Mouse (Mus musculus): ENCODE measurements around the gene Smurf2.

Gene Smurf2

DNA sequence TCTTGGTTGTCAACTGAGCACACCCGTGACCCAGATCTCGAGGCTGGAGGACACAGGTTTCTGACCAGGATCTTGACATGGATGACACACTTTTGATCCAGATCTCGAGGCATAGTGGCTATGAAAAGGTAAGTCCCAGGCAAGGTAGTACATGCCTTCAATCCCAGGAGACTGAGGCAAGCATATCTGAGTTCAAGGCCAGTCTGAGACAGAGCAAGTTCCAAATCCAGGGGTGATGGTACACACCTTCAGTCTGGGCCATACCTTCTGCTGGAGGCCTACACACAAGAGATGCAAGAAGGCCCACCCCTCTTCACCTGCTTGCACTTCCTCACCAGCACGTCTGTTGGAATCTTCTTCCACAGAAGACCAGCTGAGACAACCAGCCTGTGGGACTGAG is 14.8 kb downstream of the Smurf2 start:
- no peak for DNase-seq

GRCm38 (mm10) chr11:106899804-106900203 is 20.7 kb downstream of the Smurf2 start:
- no peak for DNase-seq

GRCm38 (mm10) chr11:106896561-106897168 is 23.9 kb downstream of the Smurf2 start:
- no peak for DNase-seq

DNA sequence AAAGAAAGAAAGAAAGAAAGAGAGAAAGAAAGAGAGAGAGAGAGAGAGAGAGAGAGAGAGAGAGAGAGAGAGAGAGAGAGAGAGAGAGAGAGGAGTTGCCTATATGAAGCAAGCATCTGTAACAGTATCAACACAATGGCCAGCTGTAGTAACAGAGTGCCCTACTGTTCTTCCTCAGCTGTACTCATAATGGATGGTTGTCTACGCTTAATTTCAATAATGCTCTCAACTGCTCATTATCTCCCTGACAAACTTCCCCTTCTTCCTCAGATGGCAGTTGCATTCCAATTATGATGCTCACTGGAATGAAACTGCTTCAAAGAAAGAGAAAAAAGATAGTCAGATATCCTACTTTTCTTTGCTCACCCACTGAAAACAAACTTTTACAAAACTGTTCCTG is 36.9 kb downstream of the Smurf2 start:
- DNase-seq = no peak

DNA sequence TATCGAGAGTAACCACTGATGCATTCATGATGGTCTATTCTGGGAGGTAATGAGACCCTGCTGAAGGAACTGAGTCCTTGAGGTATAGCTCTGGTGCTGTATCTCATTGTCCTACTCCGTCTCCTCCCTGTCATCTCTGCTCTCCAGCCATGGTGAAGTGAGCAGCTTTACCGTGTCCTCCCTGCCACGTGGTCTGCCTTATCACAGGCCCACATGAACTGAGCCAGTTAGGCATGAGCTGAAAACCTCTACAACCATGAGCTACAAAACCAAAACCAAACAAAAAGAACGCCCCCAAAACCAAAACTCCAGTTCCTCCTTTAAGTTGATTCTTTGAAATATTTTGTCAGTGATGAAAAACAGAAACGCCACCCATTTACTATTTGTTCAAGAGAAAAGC is 47.9 kb downstream of the Smurf2 start:
- DNase-seq = no peak

GRCm38 (mm10) chr11:106851438-106851837 is 69.1 kb downstream of the Smurf2 start:
- no peak for DNase-seq

- peak; percentile 48 for DNase-seq
These were observed 78.5 kb downstream of the Smurf2 start for GRCm38 (mm10) chr11:106842002-106842401.

- DNase-seq = no peak
These were observed 92.4 kb downstream of the Smurf2 start for GRCm38 (mm10) chr11:106828079-106828478.

DNA sequence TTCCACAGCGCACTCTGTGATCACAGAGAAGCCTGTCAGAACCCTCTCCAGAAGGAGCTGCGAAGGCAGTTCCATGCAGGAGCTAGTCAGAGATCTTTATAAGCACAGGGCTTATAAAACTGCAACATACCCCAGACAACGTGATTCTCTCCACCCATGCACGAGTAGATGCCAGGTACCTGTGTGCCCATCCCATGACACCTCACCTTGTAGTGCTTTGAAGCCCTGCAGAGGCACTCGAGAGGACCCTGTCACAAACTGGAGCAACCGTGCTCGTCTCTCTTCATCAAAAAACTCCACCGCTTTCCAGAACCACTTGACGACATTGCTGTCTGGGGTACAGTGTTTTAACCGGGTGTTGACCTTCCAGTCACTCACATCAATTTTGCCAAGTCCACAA is 96.1 kb downstream of the Smurf2 start:
- no peak for DNase-seq

DNA sequence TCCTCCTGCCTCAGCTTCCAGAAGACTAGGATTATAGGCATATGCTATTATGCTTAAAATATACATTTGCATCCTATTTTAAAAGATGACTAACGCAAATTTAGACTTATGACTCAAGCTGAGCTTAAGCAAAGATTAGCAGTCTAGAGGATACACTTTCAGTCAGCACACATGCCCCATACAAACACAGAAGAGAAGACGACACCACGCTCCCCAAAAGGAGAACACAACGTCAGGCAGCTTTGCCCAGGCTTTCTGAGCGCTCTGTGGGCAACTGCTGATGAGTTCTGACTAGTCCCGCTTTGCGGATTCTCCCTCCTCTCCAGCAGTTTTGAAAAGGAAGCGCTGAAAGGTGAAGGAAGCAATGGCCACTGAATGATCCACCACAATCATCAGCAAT is 96.8 kb downstream of the Smurf2 start:
- DNase-seq = no peak

DNA sequence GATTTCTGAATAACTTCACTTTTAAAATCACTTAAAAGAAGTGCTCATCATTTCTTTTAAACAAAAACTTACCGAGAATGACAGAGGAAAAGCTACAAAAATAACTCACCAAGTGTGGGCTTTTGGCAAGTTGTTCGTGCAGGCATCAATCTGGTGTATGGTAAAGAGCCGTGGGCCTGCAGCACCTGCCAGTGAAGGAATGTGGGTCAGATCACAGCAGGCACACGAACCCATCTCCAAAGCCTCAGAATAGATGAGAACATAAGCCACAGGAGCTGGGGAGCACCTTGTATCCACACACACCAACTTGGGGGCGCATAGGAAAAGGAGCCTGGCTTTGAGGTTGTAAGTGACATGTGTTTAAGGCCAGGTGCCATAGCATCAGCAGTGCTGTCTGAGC is 97.6 kb downstream of the Smurf2 start:
- DNase-seq = no peak

DNA sequence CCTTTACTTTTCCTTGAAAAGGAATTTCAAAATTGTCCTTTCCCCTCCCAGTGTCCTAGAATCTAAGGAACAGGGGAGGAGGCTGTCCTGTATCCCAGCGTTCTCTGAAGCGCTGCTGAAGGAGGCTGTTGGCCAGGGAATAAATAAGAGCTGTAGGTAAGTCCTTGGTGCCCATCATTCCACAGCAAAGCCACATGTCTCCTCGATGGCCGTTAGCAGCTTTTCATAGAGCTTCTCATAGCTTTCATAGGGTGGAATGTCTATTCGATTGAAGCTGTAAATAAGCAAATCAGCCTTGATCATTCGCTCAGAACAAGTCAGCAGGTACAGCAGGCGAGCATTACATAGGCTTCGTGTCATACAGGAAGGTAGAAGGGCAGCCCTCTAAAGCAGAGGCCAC is 98.0 kb downstream of the Smurf2 start:
- DNase-seq = no peak

GRCm38 (mm10) chr11:106821397-106821796 is 99.1 kb downstream of the Smurf2 start:
- no peak for DNase-seq

GRCm38 (mm10) chr11:106820972-106821371 is 99.5 kb downstream of the Smurf2 start:
- peak; percentile 65 for DNase-seq

- peak; percentile 20 for DNase-seq
These were observed 100.3 kb downstream of the Smurf2 start for GRCm38 (mm10) chr11:106820252-106820651.

- no peak for DNase-seq
These were observed 100.9 kb downstream of the Smurf2 start for GRCm38 (mm10) chr11:106819595-106819994.

DNA sequence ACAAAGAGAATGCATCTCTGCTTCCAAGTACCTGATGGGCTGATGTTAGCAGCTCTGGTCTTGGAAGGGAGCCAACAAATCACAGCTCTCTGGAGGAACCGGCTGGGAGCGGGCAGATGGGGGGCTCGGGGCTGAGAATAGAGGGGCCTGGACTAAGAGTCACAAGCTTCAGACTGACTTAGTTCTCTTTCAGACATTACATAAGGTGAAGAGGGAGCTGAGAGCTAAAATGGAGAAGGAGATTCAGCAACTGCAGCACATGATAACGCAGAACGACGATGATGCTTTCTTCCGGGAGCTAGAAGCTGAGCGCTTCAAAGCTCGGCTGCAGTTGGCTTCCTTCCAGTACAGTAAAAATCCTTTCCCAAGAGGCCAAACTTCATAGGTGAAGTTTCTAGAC is 102.2 kb downstream of the Smurf2 start:
- DNase-seq = peak; percentile 33

DNA sequence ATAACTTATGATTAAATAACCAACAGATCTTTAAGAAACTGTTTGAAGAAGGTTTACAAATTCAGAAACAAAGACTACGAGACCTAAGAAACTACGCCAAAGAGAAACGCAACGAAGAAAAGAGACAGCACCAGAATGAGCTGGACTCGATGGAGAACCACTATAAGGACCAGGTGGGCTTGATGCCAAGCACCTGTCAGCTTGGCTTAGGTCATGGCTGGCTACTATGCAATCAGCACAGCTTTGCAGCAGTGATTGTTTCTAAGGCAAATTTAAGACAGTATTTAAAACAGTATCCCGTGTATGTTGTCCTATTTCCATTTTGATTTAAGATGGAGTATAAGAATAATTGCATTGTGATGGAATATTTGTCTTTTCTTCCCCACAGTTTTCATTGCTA is 102.7 kb downstream of the Smurf2 start:
- DNase-seq = no peak

DNA sequence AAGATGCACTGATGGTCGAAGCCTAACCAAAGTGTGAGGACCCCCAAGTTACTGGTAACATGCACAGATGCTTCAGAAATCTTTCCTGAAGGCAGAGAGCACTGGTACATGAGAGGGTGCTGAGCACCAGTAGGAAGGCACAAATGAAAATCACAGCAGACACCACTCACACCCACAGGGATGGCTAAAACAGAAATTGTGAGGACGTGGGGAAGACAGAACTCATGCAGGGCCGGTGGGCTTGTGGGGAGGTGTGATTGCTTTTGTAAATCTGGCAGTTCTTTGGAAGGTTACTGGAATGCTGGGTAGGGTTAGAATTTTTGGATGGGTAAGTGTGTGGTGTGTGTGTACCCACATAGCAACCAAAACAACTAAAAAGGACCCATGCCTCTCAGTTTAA is 103.4 kb downstream of the Smurf2 start:
- DNase-seq = no peak

DNA sequence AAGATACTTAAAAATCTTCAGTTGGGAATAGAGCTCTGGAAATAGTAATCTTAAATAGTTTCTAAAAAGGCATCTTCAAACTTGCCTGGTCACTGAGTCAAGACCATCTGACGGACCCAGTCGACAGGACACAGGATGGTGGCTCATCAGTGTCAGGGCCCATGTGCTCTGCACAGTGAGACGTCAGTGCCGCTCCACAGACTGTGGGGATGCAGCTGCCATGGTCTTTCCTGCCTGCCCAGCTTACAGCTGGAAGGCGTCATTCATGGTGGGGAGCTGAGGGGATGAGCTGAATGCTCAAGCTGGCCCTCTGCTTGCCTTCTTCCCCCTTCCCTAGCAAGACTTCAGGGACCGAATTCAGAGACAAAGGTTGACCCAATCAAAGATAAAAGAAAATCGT is 104.2 kb downstream of the Smurf2 start:
- no peak for DNase-seq

GRCm38 (mm10) chr11:106815761-106816160 is 104.8 kb downstream of the Smurf2 start:
- DNase-seq = no peak

DNA sequence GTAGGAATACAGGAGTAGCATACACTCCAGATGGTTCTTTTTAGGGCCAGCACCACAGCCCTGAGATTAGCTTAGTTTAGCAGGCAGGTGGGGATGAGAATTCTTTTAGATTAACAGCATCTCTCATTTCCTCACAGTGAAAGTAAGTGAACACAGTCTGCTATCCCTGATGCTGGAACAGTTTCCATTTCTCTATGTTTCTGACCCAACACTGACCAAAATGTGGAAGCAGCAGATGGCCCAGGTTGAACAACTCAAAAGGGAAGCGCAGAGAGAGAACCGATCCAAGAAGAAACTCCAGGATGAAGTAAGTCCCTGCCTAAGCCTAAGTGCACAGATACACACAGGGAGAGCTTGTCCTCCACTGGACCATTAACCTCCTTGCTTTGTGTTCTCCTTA is 105.2 kb downstream of the Smurf2 start:
- no peak for DNase-seq

DNA sequence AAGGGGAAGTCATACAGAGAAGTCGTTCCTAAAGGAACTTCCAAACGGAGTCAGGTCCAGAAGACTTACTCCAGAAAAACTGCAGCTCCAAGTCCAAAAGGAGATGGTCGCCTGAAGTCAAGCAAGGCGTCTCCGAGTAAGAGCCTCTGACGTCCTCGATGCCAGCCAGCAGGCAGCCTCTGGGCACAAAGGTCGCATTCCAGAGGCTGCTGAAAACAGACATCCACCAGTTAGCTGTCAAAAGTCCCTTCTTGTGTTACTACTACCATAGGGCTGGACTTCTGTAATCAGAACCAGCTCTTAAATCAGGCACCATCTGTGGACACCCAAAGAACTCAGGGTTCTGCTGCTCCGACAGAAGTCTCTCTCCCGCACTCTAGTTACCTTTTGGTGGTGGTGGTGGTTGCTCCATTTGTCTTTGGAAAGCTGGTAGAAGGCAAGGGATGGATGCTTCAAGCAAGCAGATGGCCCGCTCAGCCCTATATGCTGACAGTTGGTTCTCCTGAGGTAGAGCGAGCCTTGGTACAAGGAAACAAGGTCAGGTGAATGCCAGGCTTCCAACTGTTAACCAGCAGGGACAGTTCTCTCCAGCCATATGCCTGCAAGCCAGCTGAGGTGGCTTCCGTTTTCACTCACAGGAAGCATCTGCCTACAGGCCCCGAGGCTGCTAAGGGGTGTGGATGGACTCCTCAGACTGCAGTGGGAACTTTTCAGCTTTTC is 105.8 kb downstream of the Smurf2 start:
- peak; percentile 79 for DNase-seq

- DNase-seq = peak; percentile 35
These were observed 107.9 kb downstream of the Smurf2 start for GRCm38 (mm10) chr11:106812410-106813136.
